Mouse (Mus musculus): ENCODE results near the gene Crk.
"Not testable (repeated sequence)": the region's sequence is repeated elsewhere in the genome, so short reads cannot be mapped to it uniquely, and the experiment has no call there.

Gene Crk

GRCm38 (mm10) chr11:75684956-75685355 is 5.9 kb downstream of the Crk start:
- DNase-seq (ENCODE audit: low read depth, low spot score): peak; percentile 87

GRCm38 (mm10) chr11:75687343-75687993 is 8.4 kb downstream of the Crk start:
- DNase-seq (ENCODE audit: low read depth, low spot score): no peak

GRCm38 (mm10) chr11:75688132-75688531 is 9.1 kb downstream of the Crk start:
- no peak for DNase-seq (ENCODE audit: low read depth, low spot score)

GRCm38 (mm10) chr11:75689977-75690376 is 10.9 kb downstream of the Crk start:
- no peak for DNase-seq (ENCODE audit: low read depth, low spot score)

- DNase-seq (ENCODE audit: low read depth, low spot score): no peak
Measured at GRCm38 (mm10) chr11:75691047-75691446, 12.0 kb downstream of the Crk start.

GRCm38 (mm10) chr11:75693570-75693969 is 14.5 kb downstream of the Crk start:
- no peak for DNase-seq (ENCODE audit: low read depth, low spot score)

GRCm38 (mm10) chr11:75697464-75697863 is 18.4 kb downstream of the Crk start:
- DNase-seq (ENCODE audit: low read depth, low spot score): not testable (repeated sequence)

- DNase-seq (ENCODE audit: low read depth, low spot score): no peak
Measured at GRCm38 (mm10) chr11:75700557-75700956, 21.5 kb downstream of the Crk start.

- DNase-seq (ENCODE audit: low read depth, low spot score): no peak
Measured at GRCm38 (mm10) chr11:75702761-75703160, 23.7 kb downstream of the Crk start.

- no peak for DNase-seq (ENCODE audit: low read depth, low spot score)
Measured at GRCm38 (mm10) chr11:75703748-75704147, 24.7 kb downstream of the Crk start.

- no peak for DNase-seq (ENCODE audit: low read depth, low spot score)
Measured at GRCm38 (mm10) chr11:75713949-75714348, 34.9 kb downstream of the Crk start.

- DNase-seq (ENCODE audit: low read depth, low spot score): peak; percentile 55
Measured at GRCm38 (mm10) chr11:75715556-75715955, 36.5 kb downstream of the Crk start.

GRCm38 (mm10) chr11:75716661-75717325 is 37.7 kb downstream of the Crk start:
- no peak for DNase-seq (ENCODE audit: low read depth, low spot score)

- no peak for DNase-seq (ENCODE audit: low read depth, low spot score)
Measured at GRCm38 (mm10) chr11:75722339-75722738, 43.3 kb downstream of the Crk start.

- no peak for DNase-seq (ENCODE audit: low read depth, low spot score)
Measured at GRCm38 (mm10) chr11:75727168-75727567, 48.1 kb downstream of the Crk start.

- not testable (repeated sequence) for DNase-seq (ENCODE audit: low read depth, low spot score)
Measured at GRCm38 (mm10) chr11:75727659-75728058, 48.6 kb downstream of the Crk start.

GRCm38 (mm10) chr11:75732434-75733226 is 53.6 kb downstream of the Crk start, which contains the start of gene Ywhae:
Gene Ywhae (plus strand): TSS chr11:75732869.
- peak; percentile 89 for DNase-seq (ENCODE audit: low read depth, low spot score)

GRCm38 (mm10) chr11:75733227-75733940 is 54.3 kb downstream of the Crk start:
- peak; percentile 43 for DNase-seq (ENCODE audit: low read depth, low spot score)

GRCm38 (mm10) chr11:75735462-75736252 is 56.6 kb downstream of the Crk start:
- DNase-seq (ENCODE audit: low read depth, low spot score): no peak

- DNase-seq (ENCODE audit: low read depth, low spot score): no peak
Measured at GRCm38 (mm10) chr11:75736978-75737377, 57.9 kb downstream of the Crk start.

Measured in skeletal muscle tissue, adult 2 months (tissue).